Mouse (Mus musculus) c-Kit-positive CD71-negative TER-119-negative erythroid progenitor cells, embryonic 14.5 days (primary cell): ENCODE results near the gene Ckap2l.

Source experiments
- DNase-seq: peaks from one replicate; pipeline ENCODE4 v3.0.0-alpha.2; 2013; ENCODE audit warnings: low read depth

Gene Ckap2l

DNA sequence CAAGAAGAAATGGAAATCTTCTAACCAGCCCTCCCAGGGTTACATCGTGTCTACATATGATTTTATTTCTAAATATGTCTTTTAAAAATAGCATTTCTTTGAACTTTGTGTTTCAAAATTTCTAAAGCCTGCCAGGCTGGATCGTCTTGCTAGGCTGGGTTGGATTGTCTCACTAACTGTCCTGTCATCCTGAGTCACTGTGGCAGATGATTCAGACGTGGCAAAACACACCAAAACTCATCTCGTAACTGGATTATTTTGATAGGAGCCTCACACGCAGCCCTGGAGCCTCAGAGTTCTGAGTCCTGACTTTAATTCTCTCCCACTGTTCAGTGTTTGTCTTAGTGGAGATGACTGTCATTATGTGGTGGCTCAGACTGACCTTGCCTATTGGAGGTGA, 33.9 kb downstream of the Ckap2l start:
- no peak for DNase-seq

DNA sequence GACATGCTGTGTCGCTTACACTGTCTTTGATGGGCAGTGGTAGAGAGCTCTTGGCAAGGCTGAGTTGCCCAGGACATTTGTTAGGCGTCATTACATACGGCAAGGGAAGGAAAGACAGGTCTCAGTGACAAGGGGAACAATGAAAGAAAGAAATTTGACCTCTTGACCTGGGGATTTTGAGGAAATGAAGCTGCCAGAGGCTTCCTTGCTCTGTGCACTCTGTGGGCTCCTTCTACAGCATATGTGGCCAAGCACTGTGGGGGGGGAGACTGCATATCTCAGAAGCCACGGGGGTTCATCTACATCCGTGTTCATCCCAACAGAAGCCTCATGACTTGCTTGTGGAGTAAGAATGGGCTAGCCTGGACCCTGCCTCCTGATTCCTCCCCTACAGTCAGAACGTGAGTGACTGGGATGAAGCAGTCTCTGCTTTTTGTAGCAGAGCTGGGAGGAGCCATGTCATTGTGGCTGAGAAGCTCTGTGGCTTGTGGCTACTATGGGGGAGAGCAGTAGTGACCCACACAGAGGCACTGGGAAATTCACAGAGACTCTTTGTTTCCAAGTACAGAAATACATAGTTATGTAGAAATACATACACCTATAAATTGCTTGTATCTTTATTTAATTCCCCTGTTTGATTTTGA, 35.7 kb downstream of the Ckap2l start:
- DNase-seq, result no peak

DNA sequence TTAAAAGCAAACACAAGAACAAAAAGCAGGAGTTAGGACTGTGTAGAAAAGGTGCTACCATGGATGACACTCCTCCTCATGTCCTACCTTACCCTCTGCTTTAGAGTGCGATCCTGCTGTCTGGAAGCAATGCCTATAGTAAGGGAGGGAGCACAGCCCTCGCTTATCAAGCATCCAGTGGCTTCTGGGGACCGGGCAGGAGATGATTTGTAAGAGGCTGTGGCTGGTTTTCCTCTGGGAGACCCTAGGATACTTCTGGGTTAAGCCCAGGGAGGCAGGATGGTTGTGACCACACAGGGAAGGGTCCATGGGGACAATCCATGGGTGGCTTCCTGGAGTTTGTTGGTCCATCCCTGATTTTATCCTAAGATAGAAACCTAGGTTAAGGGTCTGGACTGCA, 36.4 kb downstream of the Ckap2l start:
- DNase-seq, result no peak

DNA sequence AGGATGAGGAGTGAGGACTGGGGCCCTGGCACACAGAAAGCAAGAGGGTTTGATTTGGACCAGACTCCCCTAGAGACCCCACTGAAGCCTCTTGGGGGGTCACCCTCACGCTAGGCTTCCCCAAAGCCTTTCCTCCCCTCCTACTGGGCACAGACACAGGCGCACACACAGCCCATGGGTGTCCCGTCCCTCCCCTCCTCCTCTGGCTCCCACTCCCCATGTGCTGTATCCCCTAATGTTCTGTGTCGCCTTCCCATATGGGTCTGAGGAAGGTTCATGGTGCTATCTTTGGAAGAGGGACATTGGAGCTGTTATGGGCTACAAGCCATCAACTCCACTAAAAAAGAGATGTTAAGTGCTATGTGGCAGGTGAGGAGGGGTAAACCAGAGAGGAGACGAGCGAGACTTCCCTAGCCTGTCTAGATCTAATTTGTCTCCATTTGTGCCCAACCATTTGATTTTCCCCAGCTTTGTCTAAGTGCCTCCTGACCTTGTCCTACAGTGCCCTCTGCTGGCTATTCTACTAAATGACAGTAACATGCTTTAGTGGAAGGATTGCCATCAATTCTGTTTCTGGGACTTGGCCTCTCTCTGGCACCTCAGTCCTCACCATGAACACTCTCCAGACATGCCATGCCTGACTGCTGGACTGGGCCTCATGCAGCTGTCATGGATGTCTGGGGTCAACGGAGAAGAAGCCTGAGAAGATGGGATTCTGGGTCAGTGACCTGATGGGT, 38.4 kb downstream of the Ckap2l start:
- peak; percentile 77 for DNase-seq

DNA sequence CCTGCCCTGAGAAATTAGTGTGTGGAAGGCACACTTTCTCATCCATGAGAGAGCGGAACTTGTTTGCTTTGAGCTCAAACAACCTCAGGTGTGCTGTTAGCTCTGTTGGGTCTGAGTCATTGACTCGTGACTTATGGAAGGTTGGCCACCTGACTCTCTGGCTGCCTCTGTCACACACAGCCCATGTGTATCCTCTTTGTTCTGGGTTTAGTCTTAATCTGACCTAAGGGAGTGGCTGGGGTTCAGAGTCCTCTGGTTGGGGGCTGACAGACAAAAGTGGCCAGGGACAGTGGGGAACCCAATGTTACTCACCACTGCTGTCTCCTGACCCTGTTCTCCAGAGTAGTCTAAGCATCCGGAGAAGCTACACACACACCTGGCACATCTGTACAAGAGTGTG, 39.0 kb downstream of the Ckap2l start:
- no peak for DNase-seq

DNA sequence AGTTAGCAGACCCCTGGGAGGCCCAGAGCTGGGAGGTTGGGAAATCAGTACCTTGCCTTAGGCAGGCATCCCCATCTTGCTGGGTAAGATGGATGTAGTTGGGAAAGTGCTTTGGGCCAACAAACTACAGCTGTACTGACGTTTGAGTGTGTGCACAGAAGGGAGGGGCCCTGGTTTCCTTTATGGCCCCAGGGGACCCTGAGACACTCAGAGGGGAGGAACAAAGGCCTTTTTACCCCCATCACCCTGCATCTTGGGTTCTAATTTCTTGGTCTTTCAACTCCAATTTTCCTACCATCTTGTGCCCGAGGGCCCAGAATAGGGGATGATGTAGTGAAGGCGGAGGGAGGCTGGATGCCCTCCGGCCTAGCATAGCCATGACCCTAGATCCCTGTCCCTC, 41.0 kb downstream of the Ckap2l start:
- no peak for DNase-seq

DNA sequence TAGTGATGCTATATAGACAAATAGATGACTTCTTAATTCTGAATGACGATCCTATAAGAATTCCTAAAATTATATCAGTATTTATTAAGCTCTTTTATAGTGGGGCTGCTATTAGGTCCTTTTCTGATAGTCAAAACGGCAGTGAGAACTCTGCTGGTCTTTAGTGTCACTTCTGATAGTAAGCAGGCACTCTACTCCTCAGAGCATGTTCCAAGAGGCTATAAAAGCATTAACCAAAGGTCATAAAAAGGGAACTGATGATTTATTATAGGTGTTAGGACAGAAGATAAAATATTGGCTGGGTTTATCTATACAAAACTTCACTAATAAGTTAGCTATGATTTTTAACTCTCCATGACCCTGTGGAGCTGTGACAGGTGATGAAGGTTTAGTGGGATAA, 42.9 kb downstream of the Ckap2l start:
- DNase-seq, result no peak

DNA sequence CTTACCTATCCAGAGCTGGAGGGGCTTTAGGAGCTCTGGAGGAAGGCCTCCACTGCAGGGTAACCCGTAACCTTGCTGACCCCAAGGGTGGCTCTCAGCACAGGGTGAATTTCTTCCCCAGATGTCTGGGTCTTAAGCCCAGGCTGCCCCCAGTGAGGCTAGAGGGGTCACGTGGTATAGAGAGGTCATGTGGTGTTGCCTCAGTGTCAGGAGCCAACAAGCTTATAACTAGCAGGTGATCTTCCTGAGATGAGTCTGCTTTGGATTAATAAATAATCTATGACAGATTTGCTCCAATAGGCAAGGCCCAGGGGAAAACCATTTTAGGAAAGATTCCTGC, 43.4 kb downstream of the Ckap2l start:
- no peak for DNase-seq

DNA sequence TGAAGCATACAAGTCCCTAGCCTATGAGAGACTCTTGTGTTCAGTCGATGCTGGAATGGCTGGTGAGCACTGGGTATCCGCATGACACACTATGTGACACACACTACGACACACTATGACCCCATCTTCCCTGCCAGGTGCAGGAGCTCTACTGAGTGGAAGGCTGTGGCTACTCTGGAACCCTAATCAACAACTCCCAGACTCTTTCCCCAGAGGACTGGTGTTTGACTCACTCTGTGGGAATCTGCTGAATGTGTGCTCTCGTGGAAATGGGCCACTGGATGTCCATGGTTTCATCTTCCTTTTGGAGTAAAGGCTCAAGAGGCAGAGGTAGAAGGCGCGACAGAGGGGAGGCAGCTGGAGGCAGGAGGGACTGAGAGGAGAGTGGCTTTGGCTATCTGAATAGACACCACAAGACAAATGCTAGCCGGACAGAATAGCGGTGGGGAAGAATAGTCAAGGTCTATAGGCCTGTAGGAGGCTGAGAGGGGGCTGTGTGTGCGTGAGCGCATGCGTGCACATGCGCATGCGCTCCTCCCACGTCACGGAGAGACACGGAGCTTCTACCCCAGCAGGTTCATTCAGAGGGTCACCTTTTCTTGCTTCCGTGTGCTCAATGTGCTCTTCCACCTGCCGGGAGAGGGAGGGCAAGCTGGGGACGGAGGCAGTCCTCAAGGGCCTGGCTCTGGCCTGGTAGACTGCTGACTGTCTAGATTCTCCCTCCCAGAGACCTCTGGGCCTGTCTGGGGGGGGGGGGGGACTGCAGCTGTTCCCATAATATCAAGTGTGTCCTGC, 44.0 kb downstream of the Ckap2l start:
- no peak for DNase-seq

DNA sequence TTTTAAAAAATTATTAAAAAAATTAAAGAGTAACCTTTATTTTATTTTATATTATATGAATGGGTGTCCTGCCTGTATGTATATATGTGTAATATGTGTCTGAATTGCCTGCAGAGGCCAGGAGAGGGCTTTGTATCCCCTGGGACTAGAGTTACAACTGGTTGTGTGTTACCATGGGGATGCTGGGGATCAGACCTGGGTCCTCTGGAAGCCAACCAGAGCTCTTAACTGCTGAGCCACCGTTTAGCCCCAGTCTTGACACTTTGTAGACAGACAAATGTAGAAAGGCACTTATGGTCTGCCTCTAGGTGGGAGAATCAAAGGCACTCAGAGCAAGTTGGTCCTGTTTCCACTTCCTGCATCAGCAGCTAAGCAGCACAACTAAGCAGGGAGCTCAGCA, 47.7 kb downstream of the Ckap2l start:
- DNase-seq, result no peak

DNA sequence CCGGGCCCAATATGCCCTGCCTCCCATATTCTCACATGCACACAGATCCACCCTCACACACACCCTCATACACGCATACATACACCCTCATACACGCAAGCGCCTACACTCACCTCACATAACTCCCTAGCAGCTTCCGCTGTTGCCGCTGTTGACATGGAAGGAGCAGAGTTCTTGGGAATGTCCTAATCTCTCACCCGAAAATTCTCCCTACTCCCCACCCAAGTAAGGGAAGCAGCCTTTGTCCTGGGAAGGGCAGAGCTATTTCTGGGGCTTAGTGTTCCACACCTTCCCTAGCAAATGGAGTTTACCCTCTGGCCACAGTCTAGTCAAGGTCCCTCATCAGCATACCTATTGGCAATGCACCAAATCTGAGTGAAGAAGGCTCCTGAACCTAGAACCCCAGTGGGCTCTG, 49.3 kb downstream of the Ckap2l start:
- DNase-seq, result no peak

DNA sequence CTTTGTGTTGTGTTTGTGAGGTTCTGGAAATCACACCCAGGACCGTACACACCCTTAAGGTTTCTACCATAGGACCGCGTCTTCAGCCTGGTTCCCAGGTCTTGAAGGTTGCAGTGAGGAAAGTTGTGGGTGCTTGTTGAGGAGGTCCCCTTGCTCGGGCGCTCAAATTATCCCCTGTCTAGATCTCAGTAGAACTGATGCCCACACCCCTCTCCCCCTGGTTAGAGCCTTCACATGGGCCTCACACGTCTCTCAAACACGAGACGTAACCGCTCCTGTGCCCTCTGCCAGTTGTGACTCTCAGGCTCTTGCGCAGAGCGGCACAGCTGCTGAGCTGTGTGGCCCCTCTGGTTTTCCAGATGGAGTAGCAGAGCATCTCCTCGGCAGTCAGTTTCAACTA, 50.1 kb downstream of the Ckap2l start:
- DNase-seq, result no peak

DNA sequence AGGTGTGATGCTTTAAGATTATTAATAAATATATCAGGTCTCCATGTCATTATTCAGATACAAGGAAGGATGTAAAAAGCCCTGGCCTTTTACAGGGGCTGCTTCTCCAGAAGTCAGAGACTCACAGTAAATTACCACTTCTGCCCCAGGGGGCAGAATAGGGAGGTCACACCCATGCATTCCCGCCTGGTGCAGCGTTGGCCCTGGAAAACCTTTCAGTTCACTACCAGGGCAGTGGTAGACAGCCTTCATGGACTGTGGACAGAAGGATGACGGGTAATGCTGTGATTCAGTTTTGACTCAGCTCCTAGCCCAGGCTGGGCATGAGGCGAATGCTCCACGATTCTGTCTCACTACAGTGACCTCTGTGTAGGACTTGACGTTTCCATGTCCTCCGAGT, 50.6 kb downstream of the Ckap2l start:
- DNase-seq, result no peak

DNA sequence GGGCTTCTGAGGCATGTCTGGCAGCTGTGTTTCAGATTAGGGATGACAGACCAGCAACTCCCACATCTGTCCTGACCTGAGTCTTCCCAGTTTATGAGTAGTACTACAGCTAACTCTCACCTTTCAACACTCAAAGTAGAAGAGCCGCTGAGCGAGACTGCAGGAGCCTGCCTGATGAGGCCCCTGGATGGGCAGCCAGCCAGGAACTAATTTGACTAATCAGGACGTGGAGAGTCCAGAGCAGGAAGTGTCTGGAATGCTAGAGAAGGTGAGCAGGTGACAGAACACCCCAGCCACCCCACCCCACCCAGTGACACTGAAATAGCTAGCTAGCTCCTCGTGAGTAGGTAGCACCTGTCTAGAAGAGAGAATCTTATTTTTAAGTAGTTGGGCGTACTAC, 51.4 kb downstream of the Ckap2l start:
- no peak for DNase-seq

DNA sequence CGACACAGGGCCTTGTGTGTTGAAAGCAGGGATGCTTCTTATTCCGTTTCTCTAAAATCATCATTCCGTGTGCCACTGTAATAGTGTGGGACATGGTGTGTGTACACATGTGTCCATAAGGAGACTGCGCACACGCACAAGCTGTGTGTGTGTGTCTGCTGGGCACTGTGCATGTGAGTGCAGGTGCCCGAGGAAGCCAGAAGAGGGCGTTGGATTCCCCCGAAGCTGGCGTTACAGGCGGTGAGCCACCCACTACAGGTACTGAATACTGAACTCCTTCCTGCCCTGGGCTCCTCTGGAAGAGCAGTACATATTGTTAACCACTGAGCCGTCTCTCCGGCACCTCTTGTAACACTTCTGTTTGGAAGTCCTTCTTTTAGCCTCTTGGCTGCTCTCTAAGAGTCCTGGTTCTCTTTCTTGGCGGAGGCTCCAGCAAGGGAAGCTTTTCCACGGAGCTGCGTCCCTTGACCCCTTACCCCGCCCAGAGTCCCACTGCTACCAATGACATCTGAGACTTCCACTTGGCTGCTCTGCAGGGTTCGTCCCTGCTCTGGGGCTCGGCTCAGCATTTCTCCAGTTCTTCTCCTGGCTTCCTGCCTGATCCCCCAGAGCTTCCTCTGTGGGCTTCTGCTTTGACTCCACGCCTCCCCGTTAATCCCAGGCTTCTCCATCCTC, 52.4 kb downstream of the Ckap2l start:
- DNase-seq, result no peak

DNA sequence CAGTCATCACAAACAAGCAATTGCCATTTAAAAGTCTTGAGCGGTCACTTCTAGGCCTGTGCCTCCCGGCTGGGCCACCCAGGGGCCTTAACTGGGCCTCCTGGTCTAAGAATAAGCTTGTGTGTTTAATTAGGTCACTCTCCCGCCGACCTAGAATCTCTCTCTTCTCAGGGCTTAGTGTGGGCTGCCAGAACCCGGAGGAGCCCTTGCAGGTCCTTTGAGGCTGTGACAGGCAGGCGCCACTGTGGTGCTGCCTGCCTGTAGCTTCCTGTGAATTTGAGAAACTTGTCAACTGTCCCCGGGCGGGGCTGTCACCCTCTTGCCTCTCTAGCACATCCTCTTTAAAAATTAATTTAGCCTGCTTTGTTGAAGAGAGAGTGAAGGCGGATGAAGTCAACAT, 53.2 kb downstream of the Ckap2l start:
- no peak for DNase-seq

DNA sequence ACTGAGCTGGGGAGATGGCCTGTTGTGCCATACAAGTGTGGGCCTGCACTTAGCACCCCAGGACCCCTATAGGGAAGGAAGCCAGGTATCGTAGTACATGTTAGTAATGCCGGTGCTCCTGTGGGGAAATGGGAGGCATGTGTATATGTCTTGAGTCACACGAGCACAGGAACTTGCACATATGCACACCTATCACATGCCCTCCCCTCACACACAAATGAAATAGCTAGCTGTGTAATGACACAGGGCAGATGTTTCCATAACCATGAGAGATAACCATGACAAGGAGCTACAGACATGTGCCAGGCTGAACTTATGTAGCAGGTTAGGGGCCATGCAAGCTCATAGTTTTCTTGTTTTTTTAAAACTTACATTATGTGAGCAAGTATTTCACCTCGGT, 54.0 kb downstream of the Ckap2l start:
- DNase-seq, result no peak

DNA sequence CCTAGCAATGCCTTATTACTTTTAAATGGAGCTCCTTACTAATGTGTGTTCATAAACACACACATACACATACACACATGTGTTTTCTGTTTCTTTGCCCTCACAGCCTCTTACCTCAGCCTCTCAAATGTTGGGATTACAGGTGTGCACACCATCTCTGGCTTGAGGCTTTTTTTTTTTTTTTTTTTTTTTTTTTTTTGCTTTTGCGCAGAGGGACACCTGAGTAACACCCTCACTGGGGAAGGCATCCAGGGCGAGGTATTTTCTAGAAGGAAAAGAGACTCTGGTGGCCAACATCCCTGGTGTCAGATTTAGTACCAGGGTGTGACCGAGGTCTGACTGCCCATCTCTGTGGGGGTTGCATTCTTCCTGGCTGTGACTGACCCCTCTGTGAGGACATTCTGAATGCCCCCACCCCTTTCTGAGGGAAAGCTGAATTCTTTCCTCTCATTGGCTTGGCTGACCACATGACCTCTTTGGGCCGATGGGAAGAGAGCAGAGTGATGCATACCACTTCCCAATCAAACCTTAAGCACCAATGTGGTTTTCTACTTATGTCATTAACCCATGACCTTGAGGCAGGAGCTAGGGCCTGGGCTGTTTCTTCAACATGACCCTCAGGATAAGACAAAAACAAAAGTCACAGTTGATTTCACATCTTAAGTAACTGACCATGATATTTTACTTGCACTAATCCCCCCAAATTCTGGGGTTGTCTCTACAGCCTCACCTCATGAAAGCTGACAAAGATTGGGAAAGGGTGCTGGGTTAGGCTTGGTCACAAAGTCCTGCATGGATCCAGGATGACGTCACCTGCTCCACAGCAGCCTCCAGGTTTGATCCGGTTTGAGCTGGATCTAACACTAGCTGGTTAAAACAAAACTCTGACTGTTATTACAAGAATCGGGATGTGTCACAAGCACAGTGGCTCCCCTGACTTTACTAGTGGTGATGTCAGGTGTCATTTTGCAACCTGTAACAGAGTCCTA, 54.9 kb downstream of the Ckap2l start:
- DNase-seq, result no peak

DNA sequence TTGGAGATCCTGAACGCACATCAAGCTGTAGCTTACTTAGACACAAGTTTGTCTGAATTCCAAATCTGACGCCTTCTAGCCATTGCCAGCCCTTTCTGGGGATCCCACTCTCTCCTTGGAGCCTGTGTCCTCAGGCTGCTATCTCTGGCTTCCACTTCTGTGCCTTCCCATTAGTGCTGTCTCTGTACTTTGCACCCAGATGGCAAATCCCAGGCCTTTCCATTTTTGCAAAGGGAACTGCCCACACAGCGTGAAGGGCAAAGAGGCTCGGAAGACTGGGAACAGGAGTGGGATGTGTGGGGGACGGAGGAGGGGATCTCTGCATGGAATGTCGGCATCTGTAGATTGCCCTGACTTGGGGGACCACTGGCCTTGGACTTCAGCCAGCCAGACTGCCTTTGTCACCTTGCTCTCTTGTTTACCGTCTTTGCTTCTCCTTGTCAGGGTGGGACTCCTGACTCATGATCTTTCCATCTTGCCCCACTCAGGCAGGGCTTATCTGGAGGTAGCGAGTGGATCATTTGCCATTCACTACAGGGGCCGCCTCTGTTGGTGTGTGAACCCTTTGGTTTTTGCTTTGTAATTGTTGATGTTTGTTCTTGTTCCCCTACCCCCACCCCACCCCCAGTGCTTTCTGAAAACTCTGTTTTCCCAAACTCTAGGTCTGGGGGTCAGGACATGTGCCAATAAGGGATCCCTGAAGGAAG, 56.1 kb downstream of the Ckap2l start:
- no peak for DNase-seq

DNA sequence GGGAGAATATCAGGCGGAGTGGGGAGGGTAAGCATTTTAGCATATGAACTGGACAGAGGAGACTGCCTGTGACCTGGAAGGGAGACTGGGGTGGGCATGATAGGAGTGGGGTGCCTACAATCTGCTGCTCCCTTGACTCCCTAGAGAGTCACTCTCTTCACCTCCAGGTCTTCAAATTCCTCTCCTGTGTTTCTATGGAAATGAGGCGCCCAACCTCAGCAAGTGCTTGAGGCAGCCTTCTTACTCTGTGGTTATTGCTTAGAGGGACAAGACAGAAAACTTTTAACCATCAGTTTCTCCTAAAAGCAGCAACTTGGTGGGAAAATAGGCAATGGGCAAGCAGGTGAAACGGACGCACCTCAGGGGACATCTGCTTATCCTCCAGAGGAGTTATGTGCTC, 60.5 kb downstream of the Ckap2l start:
- DNase-seq, result no peak

DNA sequence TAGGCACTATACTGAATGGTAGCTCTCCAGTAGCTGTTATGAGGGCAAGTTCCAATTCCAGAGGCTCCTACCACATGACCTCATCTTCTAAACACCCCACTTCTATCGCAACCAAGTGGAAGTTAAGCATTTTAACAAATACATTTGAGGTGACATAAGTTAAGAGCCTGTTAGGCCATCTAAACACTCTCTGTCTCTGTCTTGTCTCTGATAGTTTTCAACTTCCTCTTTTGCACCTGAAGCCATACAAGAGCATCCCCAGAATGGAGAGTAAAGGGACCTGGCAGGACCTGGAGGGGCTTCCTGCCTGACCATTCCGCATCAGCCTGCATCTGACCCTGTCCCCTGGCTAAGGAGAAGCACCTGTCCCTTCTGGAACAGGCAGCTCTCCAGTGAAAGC, 62.3 kb downstream of the Ckap2l start:
- DNase-seq, result no peak
